Mouse (Mus musculus) olfactory bulb, adult 2 months (tissue): ENCODE results near the gene Smg5. TPM values are rescaled to one million over a fixed set of nuclear protein-coding genes. Genes with fewer than 3 reads are reported as not detected.
A peak's percentile ranks its signal among the peaks of the same experiment; 100 is the strongest.

ENCODE experiments used
- H3K27ac ChIP-seq: fragments of 200-500 bp; 2 replicates; pipeline ENCODE4 v1.5.1; 2012; ENCODE audit warnings: low read depth, low read length; ENCODE audit not compliant: insufficient read depth
- H3K4me1 ChIP-seq: fragments of 200-500 bp; 2 replicates; pipeline ENCODE4 v1.6.1; 2012; ENCODE audit warnings: low read length; ENCODE audit not compliant: control insufficient read depth, insufficient read depth
- H3K4me3 ChIP-seq: fragments of 200-500 bp; 2 replicates; pipeline ENCODE4 v1.5.1; 2012; ENCODE audit warnings: mild to moderate bottlenecking, low read depth, low read length, moderate library complexity; ENCODE audit not compliant: insufficient read depth
- CTCF ChIP-seq: fragments of 200-500 bp; IDR thresholded peaks from 2 replicates; pipeline ENCODE4 v1.5.1; 2012; ENCODE audit warnings: low read depth, mild to moderate bottlenecking, low read length, moderate library complexity; ENCODE audit not compliant: insufficient read depth
- POLR2A ChIP-seq: fragments of 200-500 bp; IDR thresholded peaks from 2 replicates; pipeline ENCODE4 v1.6.1; 2012; ENCODE audit warnings: mild to moderate bottlenecking, low read depth, low read length, moderate library complexity; ENCODE audit not compliant: insufficient read depth
- whole genome bisulfite sequencing: fragments of 180-500 bp; shearing (Covaris S2); methylation state at CpG from one replicate; pipeline ENCODE4 v1.1.7; 2018; 5-methylcytosine and 5-hydroxymethylcytosine counted together
- polyA plus RNA-seq: library from polyadenylated mRNA; stranded (reverse); fragments of >200 nt; gene quantifications from 2 replicates; pipeline ENCODE4 v1.2.4, GENCODE M21; 2012; ENCODE audit warnings: low replicate concordance; ENCODE audit not compliant: missing spikeins, insufficient read depth, insufficient read length

Smg5 gene
- polyA plus RNA-seq, 1 experiment: not detected

GRCm38 (mm10) chr3:88338316-88338715 is 2.3 kb downstream of the Smg5 start:
- Histone ChIP-seq H3K4me1 (peaks cover 6% of the 10 kb centered on the region), H3K27ac (no peak overlapping the region), H3K4me3 (no peak overlapping the region)
- 91% methylated on average over 7 of the region's 7 CpGs for WGBS
- no peak for TF ChIP-seq CTCF
- no peak for TF ChIP-seq POLR2A

DNA sequence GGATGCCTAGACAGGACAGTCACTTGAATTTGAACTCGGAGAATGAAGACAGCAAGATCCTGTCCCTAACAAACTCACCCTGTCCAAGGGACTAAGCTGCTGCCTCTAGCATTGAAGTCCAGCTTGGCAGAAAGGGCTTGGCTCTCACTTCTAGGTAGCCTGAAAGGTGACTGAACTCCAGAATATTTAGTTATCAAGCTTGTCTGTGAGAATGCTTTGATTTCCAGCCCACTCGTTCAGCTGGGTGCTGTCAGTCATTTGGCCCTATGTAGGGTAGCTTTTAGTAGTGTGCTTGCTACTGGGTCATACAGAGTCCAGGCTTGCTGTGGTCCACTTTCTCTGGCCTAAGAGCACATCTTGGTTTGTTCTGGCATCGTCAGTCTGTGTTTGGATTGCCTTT is 2.9 kb downstream of the Smg5 start:
- no peak overlapping the region for H3K4me3 ChIP-seq
- H3K4me1 ChIP-seq: peaks cover 6% of the 10 kb centered on the region
- WGBS: 46% methylated on average over 3 of the region's 3 CpGs
- H3K27ac ChIP-seq: no peak overlapping the region
- no peak for TF ChIP-seq POLR2A
- no peak for TF ChIP-seq CTCF

- H3K4me1 ChIP-seq: no peaks in the 10 kb centered on the region
- 92% methylated on average over 13 of the region's 13 CpGs for WGBS
- H3K4me3 ChIP-seq: no peak overlapping the region
- TF ChIP-seq CTCF: no peak
- TF ChIP-seq POLR2A: no peak
- no peak overlapping the region for H3K27ac ChIP-seq
Measured at GRCm38 (mm10) chr3:88350732-88351131, 14.7 kb downstream of the Smg5 start.

DNA sequence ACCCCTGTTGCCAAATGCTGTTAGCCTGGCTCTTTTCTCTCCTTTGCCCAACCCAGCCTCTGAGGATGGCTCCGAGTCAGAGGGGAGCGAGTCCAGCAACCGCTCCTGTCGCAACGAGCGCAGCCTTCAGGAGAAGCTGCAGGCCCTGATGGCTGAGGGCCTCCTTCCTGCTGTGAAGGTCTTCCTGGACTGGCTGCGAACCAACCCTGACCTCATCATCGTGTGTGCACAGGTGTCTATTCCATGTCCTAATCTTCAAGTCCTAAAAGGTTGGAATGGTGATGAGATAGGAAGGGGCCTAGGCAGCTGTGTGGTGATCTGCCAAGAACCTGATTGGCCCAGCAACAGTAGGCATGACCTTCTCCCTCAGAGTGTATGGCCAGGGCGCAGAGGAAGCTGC is 16.8 kb downstream of the Smg5 start:
- WGBS: 91% methylated on average over 9 of the region's 9 CpGs
- Histone ChIP-seq H3K4me1 (no peaks in the 10 kb centered on the region), H3K27ac (no peak overlapping the region), H3K4me3 (no peak overlapping the region)
- no peak for TF ChIP-seq POLR2A
- TF ChIP-seq CTCF: no peak

- TF ChIP-seq POLR2A (no peak), CTCF (no peak)
- whole genome bisulfite sequencing: 90% methylated on average over 8 of the region's 8 CpGs
- Histone ChIP-seq H3K4me3 (no peak overlapping the region), H3K27ac (no peak overlapping the region), H3K4me1 (no peaks in the 10 kb centered on the region)
Measured at GRCm38 (mm10) chr3:88354396-88355165, 18.5 kb downstream of the Smg5 start.

GRCm38 (mm10) chr3:88359584-88359983 is 23.5 kb downstream of the Smg5 start:
- 75% methylated on average over 5 of the region's 5 CpGs for WGBS
- Histone ChIP-seq H3K27ac (peak overlapping the region; percentile 50), H3K4me1 (peaks cover 7% of the 10 kb centered on the region), H3K4me3 (no peak overlapping the region)
- TF ChIP-seq POLR2A (no peak), CTCF (no peak)

DNA sequence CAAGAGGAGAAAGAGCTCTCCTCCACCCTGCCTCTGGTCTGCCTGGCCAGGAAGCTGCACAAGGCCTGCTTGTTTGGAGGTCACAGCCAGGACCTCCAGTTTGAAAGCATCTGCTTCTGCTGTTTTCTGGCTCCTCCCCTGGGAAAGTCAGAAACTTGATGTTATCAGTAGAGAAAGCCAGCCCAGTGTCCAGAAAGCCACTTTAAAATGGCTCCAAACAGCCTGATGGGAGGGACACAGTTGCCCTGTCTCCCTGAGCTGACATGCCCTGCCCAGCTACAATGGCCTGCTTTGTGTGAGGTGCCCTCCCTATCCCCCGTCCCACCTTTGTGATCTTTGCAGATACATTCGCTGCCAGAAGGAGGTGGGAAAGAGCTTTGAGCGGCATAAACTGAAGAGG is 23.9 kb downstream of the Smg5 start:
- H3K27ac ChIP-seq: peak overlapping the region; percentile 52; the same call in 1 of the 2 replicates
- no peak overlapping the region for H3K4me3 ChIP-seq
- no peak for TF ChIP-seq CTCF
- TF ChIP-seq POLR2A: no peak
- peaks cover 11% of the 10 kb centered on the region for H3K4me1 ChIP-seq
- 60% methylated on average over 3 of the region's 3 CpGs for WGBS

DNA sequence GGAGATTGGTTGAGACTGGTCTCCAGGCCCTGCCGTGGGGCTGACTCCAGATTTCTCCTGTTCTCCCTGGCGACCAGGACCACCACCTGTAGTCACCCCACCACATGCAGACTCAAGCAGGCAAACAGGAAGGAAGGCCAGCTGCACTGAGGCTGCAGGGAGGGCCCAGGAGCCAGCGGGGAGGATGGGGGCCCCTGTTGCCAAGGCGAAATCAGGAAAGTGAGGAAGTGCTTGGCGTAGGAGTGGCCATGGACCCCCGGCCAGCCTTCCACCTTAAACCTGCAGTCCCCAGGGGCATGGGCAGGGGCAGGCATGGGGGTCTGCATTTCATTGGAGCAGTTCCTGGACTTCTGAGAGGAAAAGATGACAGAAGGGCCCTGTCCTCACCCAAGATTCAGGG is 25.0 kb downstream of the Smg5 start:
- WGBS: 65% methylated on average over 6 of the region's 6 CpGs
- Histone ChIP-seq H3K4me1 (peaks cover 17% of the 10 kb centered on the region), H3K4me3 (no peak overlapping the region), H3K27ac (0 out of 2 replicates have a peak overlapping the region, but pooled peaks have one; percentile 22)
- TF ChIP-seq POLR2A: no peak
- no peak for TF ChIP-seq CTCF

- peak overlapping the region; percentile 38; the same call in 1 of the 2 replicates for H3K27ac ChIP-seq
- H3K4me3 ChIP-seq: no peak overlapping the region
- 38% methylated on average over 2 of the region's 2 CpGs for WGBS
- peaks cover 19% of the 10 kb centered on the region for H3K4me1 ChIP-seq
- no peak for TF ChIP-seq POLR2A
- TF ChIP-seq CTCF: no peak
Measured at GRCm38 (mm10) chr3:88361612-88362313, 25.7 kb downstream of the Smg5 start.
